Mouse (Mus musculus): ENCODE measurements around the gene Smcr8. TPM values are rescaled to one million over a fixed set of nuclear protein-coding genes. Genes with fewer than 3 reads are reported as not detected.
A peak's percentile ranks its signal among the peaks of the same experiment; 100 is the strongest.
"Not testable (repeated sequence)": the region's sequence is repeated elsewhere in the genome, so short reads cannot be mapped to it uniquely, and the experiment has no call there.

Gene Smcr8
- polyA plus RNA-seq, 1 experiment from 2014 or later, result 7.7 TPM

- no peak overlapping the region for H3K27ac ChIP-seq (ENCODE audit: low read depth, low read length)
- no peak overlapping the region for H3K4me3 ChIP-seq (ENCODE audit: low read depth, low read length)
- DNase-seq (ENCODE audit: low spot score), result no peak
- WGBS, result 89% methylated on average over 11 of the region's 11 CpGs
- no peaks in the 10 kb centered on the region for H3K27me3 ChIP-seq (replicated peaks; ENCODE audit: control insufficient read depth, insufficient read depth, low read length)
- ATAC-seq (replicated peaks; ENCODE audit: low FRiP score), result no peak
- H3K36me3 ChIP-seq (ENCODE audit: control insufficient read depth, insufficient read depth, low read length), result peaks cover 37% of the 10 kb centered on the region
- no peaks in the 10 kb centered on the region for H3K4me1 ChIP-seq (replicated peaks; ENCODE audit: control insufficient read depth, insufficient read depth, low read length)
- H3K9ac ChIP-seq (ENCODE audit: low read depth, low read length), result no peak overlapping the region
- no peaks in the 10 kb centered on the region for H3K9me3 ChIP-seq (ENCODE audit: control insufficient read depth, low read length)
- H3K4me2 ChIP-seq, result no peak overlapping the region
Observed at GRCm38 (mm10) chr11:60796342-60796741, 19.0 kb downstream of the Smcr8 start.

GRCm38 (mm10) chr11:60799977-60800376 lies 22.7 kb downstream of the Smcr8 start:
- Histone ChIP-seq H3K4me2 (no peak overlapping the region), H3K4me1 (replicated peaks; ENCODE audit: control insufficient read depth, insufficient read depth, low read length) (no peaks in the 10 kb centered on the region), H3K9me3 (ENCODE audit: control insufficient read depth, low read length) (no peaks in the 10 kb centered on the region), H3K27ac (ENCODE audit: low read depth, low read length) (no peak overlapping the region), H3K9ac (ENCODE audit: low read depth, low read length) (no peak overlapping the region), H3K4me3 (ENCODE audit: low read depth, low read length) (no peak overlapping the region), H3K36me3 (ENCODE audit: control insufficient read depth, insufficient read depth, low read length) (peaks cover 29% of the 10 kb centered on the region), H3K27me3 (replicated peaks; ENCODE audit: control insufficient read depth, insufficient read depth, low read length) (no peaks in the 10 kb centered on the region)
- ATAC-seq (replicated peaks; ENCODE audit: low FRiP score) (no peak), DNase-seq (ENCODE audit: low spot score) (no peak)
- WGBS, result 86% methylated on average over 4 of the region's 4 CpGs

DNA sequence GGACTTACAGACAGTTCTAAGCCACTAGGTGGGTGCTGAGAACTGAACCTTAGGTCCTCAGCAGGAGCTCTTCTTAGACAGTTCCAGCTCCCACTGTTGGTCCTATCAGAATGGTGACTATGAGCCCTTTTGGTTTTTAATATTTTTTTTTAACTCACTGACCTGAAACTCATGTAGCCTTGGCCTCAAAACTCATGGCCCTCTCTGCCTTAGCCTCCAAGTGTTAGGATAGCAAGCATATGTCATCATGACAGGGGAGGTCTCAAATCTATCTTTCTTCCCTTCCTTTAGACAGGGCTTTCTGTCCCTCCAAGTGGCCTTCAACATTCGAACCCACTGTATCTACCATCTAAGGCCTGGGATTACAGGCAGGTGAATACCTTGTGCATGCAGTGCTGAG lies 23.6 kb downstream of the Smcr8 start:
- Histone ChIP-seq H3K9me3 (ENCODE audit: control insufficient read depth, low read length) (no peaks in the 10 kb centered on the region), H3K27me3 (replicated peaks; ENCODE audit: control insufficient read depth, insufficient read depth, low read length) (no peaks in the 10 kb centered on the region), H3K36me3 (ENCODE audit: control insufficient read depth, insufficient read depth, low read length) (peaks cover 27% of the 10 kb centered on the region), H3K4me1 (replicated peaks; ENCODE audit: control insufficient read depth, insufficient read depth, low read length) (no peaks in the 10 kb centered on the region), H3K27ac (ENCODE audit: low read depth, low read length) (no peak overlapping the region), H3K4me3 (ENCODE audit: low read depth, low read length) (no peak overlapping the region), H3K9ac (ENCODE audit: low read depth, low read length) (no peak overlapping the region), H3K4me2 (no peak overlapping the region)
- 87% methylated on average over 1 of the region's 1 CpGs for WGBS
- no peak for DNase-seq (ENCODE audit: low spot score)
- no peak for ATAC-seq (replicated peaks; ENCODE audit: low FRiP score)

GRCm38 (mm10) chr11:60808286-60809070 lies 31.2 kb downstream of the Smcr8 start:
- H3K27ac ChIP-seq (ENCODE audit: low read depth, low read length), result no peak overlapping the region
- H3K9me3 ChIP-seq (ENCODE audit: control insufficient read depth, low read length), result no peaks in the 10 kb centered on the region
- peaks cover 24% of the 10 kb centered on the region for H3K4me1 ChIP-seq (replicated peaks; ENCODE audit: control insufficient read depth, insufficient read depth, low read length)
- 58% methylated on average over 4 of the region's 4 CpGs for WGBS
- DNase-seq (ENCODE audit: low spot score) (no peak), ATAC-seq (replicated peaks; ENCODE audit: low FRiP score) (no peak)
- H3K27me3 ChIP-seq (replicated peaks; ENCODE audit: control insufficient read depth, insufficient read depth, low read length), result no peaks in the 10 kb centered on the region
- no peaks in the 10 kb centered on the region for H3K36me3 ChIP-seq (ENCODE audit: control insufficient read depth, insufficient read depth, low read length)
- H3K4me2 ChIP-seq, result peak overlapping the region; percentile 76
- H3K9ac ChIP-seq (ENCODE audit: low read depth, low read length), result no peak overlapping the region
- H3K4me3 ChIP-seq (ENCODE audit: low read depth, low read length), result peak overlapping the region; percentile 55

GRCm38 (mm10) chr11:60809546-60809945 lies 32.2 kb downstream of the Smcr8 start:
- Histone ChIP-seq H3K27me3 (replicated peaks; ENCODE audit: control insufficient read depth, insufficient read depth, low read length) (no peaks in the 10 kb centered on the region), H3K27ac (ENCODE audit: low read depth, low read length) (no peak overlapping the region), H3K36me3 (ENCODE audit: control insufficient read depth, insufficient read depth, low read length) (no peaks in the 10 kb centered on the region), H3K9ac (ENCODE audit: low read depth, low read length) (no peak overlapping the region), H3K4me1 (replicated peaks; ENCODE audit: control insufficient read depth, insufficient read depth, low read length) (peaks cover 24% of the 10 kb centered on the region), H3K4me3 (ENCODE audit: low read depth, low read length) (peak overlapping the region; percentile 55), H3K4me2 (peak overlapping the region; percentile 76), H3K9me3 (ENCODE audit: control insufficient read depth, low read length) (no peaks in the 10 kb centered on the region)
- DNase-seq (ENCODE audit: low spot score) (no peak), ATAC-seq (replicated peaks; ENCODE audit: low FRiP score) (no peak)
- WGBS, result 48% methylated on average over 1 of the region's 1 CpGs

DNA sequence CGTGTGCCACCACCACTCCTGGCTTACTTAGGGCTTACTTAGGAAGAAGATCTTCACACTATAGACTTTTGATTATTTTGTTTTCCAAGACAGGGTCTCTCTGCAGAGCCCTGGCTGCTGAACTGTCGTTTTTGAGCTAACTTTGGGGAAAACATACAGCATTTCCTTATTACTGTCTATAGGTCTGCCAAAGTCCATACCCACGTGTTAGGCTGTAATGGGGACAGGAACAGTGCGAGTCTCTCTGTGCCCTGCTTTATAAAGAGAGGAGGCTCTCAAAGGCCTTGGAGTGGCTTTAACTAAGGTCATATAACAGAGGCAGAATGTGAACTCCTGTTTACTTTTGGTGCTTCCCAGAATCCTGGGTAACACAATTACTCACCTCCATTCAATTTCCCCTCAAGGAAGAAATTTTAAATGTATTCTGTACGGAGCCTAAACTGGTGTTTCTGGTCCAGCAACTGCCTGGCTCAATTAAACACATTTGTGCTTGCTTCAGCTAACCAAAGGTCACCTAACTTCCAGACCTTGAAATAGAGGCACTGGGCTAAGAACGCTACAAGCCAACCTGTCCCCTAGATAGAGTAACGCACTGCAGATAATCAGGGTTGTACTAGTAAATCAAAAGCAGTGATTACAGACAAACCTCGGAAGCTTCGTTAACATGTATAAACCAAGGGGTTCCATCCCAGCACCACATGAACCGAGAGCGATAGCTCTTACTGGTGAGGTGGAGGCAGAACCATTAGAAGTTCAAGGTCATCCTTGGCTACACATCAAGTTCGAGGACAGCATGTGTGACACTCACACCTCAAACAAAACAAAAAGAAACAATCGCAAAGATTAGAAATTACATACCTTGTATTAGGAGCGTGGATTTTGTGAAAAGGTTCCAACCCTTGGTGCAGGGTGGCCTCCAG lies 33.0 kb downstream of the Smcr8 start:
- peaks cover 24% of the 10 kb centered on the region for H3K4me1 ChIP-seq (replicated peaks; ENCODE audit: control insufficient read depth, insufficient read depth, low read length)
- peak overlapping the region; percentile 49 for H3K9ac ChIP-seq (ENCODE audit: low read depth, low read length)
- 11% methylated on average over 14 of the region's 14 CpGs for WGBS
- H3K4me3 ChIP-seq (ENCODE audit: low read depth, low read length), result peak overlapping the region; percentile 55
- no peaks in the 10 kb centered on the region for H3K9me3 ChIP-seq (ENCODE audit: control insufficient read depth, low read length)
- no peaks in the 10 kb centered on the region for H3K27me3 ChIP-seq (replicated peaks; ENCODE audit: control insufficient read depth, insufficient read depth, low read length)
- ATAC-seq (replicated peaks; ENCODE audit: low FRiP score), result no peak
- H3K36me3 ChIP-seq (ENCODE audit: control insufficient read depth, insufficient read depth, low read length), result no peaks in the 10 kb centered on the region
- peak overlapping the region; percentile 76 for H3K4me2 ChIP-seq
- no peak for DNase-seq (ENCODE audit: low spot score)
- H3K27ac ChIP-seq (ENCODE audit: low read depth, low read length), result no peak overlapping the region; the same call in 1 of the 2 replicates

GRCm38 (mm10) chr11:60811054-60811460 lies 33.7 kb downstream of the Smcr8 start:
- H3K4me3 ChIP-seq (ENCODE audit: low read depth, low read length), result peak overlapping the region; percentile 55
- DNase-seq (ENCODE audit: low spot score), result peak; percentile 98
- H3K4me2 ChIP-seq, result peak overlapping the region; percentile 76
- peak overlapping the region; percentile 49 for H3K9ac ChIP-seq (ENCODE audit: low read depth, low read length)
- peak; percentile 100 for ATAC-seq (replicated peaks; ENCODE audit: low FRiP score)
- no peaks in the 10 kb centered on the region for H3K36me3 ChIP-seq (ENCODE audit: control insufficient read depth, insufficient read depth, low read length)
- 0% methylated on average over 29 of the region's 29 CpGs for WGBS
- peak overlapping the region; percentile 32 for H3K27ac ChIP-seq (ENCODE audit: low read depth, low read length)
- H3K9me3 ChIP-seq (ENCODE audit: control insufficient read depth, low read length), result no peaks in the 10 kb centered on the region
- H3K27me3 ChIP-seq (replicated peaks; ENCODE audit: control insufficient read depth, insufficient read depth, low read length), result no peaks in the 10 kb centered on the region
- H3K4me1 ChIP-seq (replicated peaks; ENCODE audit: control insufficient read depth, insufficient read depth, low read length), result peaks cover 24% of the 10 kb centered on the region

- not testable (repeated sequence) for ATAC-seq (replicated peaks; ENCODE audit: low FRiP score); DNase-seq (ENCODE audit: low spot score); H3K9me3 ChIP-seq (ENCODE audit: control insufficient read depth, low read length); H3K36me3 ChIP-seq (ENCODE audit: control insufficient read depth, insufficient read depth, low read length); H3K27me3 ChIP-seq (replicated peaks; ENCODE audit: control insufficient read depth, insufficient read depth, low read length)
- peak within 1 kb of the TSS; percentile 76 for H3K4me2 ChIP-seq
- H3K9ac ChIP-seq (ENCODE audit: low read depth, low read length), result peak within 1 kb of the TSS; percentile 49
- H3K4me3 ChIP-seq (ENCODE audit: low read depth, low read length), result peak within 1 kb of the TSS; percentile 55
- 21% methylated on average over 6 of the region's 6 CpGs for WGBS
- H3K4me1 ChIP-seq (replicated peaks; ENCODE audit: control insufficient read depth, insufficient read depth, low read length), result peaks cover 24% of the 10 kb centered on the region
- peak within 1 kb of the TSS; percentile 32 for H3K27ac ChIP-seq (ENCODE audit: low read depth, low read length)
Observed at GRCm38 (mm10) chr11:60811618-60812017, 34.3 kb downstream of the Smcr8 start, which contains the start of gene Shmt1. Gene Shmt1 (minus strand): TSS chr11:60811718.
